Mouse (Mus musculus) liver, postnatal 0 days (tissue): Measurements from ENCODE around the gene Tmem179b.

Experiments
- CTCF ChIP-seq: sonication (generic); IDR thresholded peaks from 2 replicates; pipeline ENCODE4 v1.5.1; 2016; ENCODE audit warnings: antibody characterized with exemption, low read depth
- EP300 ChIP-seq: IDR thresholded peaks from 2 replicates; pipeline ENCODE4 v1.6.1; 2016; ENCODE audit warnings: antibody characterized with exemption, low read depth, mild to moderate bottlenecking

GRCm38 (mm10) chr19:8815812-8816211 lies 41.5 kb upstream of the Tmem179b start:
- TF ChIP-seq CTCF (peak; percentile 39), EP300 (no peak)
